Mouse (Mus musculus) liver, embryonic 12.5 days (tissue): ENCODE results near the gene Slc24a4. TPM values are rescaled to one million over a fixed set of nuclear protein-coding genes. Genes with fewer than 3 reads are reported as not detected.
A peak's percentile ranks its signal among the peaks of the same experiment; 100 is the strongest.

Experiments used
- ATAC-seq: fragments of 200-750 bp; cut with Nextera tagmentation; 2 replicates; pipeline ENCODE4 v1.8.0; 2017; ENCODE audit warnings: moderate number of reproducible peaks, mild to moderate bottlenecking, moderate library complexity
- H3K27ac ChIP-seq: fragments of 300-500 bp; sonication (generic); 2 replicates; pipeline ENCODE4 v1.5.1; 2016; ENCODE audit warnings: mild to moderate bottlenecking
- H3K27me3 ChIP-seq: fragments of 300-500 bp; sonication (generic); replicated peaks from 2 replicates; pipeline ENCODE4 v1.6.1; 2016; ENCODE audit warnings: mild to moderate bottlenecking, moderate library complexity
- H3K36me3 ChIP-seq: fragments of 300-500 bp; sonication (generic); 2 replicates; pipeline ENCODE4 v1.6.1; 2016; ENCODE audit warnings: mild to moderate bottlenecking, moderate library complexity
- H3K4me1 ChIP-seq: fragments of 300-500 bp; sonication (generic); 2 replicates; pipeline ENCODE4 v1.6.1; 2016
- H3K4me2 ChIP-seq: fragments of 300-500 bp; sonication (generic); 2 replicates; pipeline ENCODE4 v1.6.1; 2016; ENCODE audit warnings: mild to moderate bottlenecking, moderate library complexity
- H3K4me3 ChIP-seq: fragments of 300-500 bp; sonication (generic); 2 replicates; pipeline ENCODE4 v1.5.1; 2016; ENCODE audit warnings: mild to moderate bottlenecking, moderate library complexity
- H3K9ac ChIP-seq: fragments of 300-500 bp; sonication (generic); 2 replicates; pipeline ENCODE4 v1.6.1; 2016; ENCODE audit warnings: mild to moderate bottlenecking, moderate library complexity
- H3K9me3 ChIP-seq: fragments of 300-500 bp; sonication (generic); replicated peaks from 2 replicates; pipeline ENCODE4 v1.6.1; 2016; ENCODE audit warnings: mild to moderate bottlenecking, moderate library complexity
- WGBS: fragments of 180-500 bp; shearing (Covaris S2); methylation state at CpG from one replicate; pipeline ENCODE4 v1.1.7; 2016; ENCODE audit not compliant: insufficient replicate concordance; 5-methylcytosine and 5-hydroxymethylcytosine counted together
- polyA plus RNA-seq: library from polyadenylated mRNA; unstranded; fragments of >200 nt; fragmentation: Nextera tagmentation; extraction: Ambion mirVana; gene quantifications from 2 replicates; pipeline ENCODE4 v1.2.1, GENCODE M21; 2016

Gene Slc24a4
- polyA plus RNA-seq, 1 experiment from 2014 or later = not detected

DNA sequence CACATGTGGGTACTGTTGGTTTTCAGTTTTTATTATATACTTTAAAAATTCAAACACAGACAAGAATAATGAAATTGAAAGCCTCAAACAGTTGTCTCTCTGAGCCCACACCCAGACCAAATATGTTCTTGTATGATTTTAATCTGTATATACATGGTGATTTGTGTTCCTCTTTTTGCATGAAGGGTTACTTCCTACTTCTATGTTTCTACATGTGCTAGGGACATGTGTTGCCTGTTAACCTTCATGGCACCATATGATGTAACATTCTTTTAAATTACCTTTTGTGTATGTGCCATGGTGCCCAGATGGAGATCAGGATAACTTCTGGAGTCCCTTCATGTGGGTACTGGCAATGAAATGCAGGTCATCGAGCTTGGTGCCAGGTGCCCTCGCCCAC lies 162.1 kb downstream of the Slc24a4 start:
- WGBS = 69% methylated on average over 2 of the region's 2 CpGs
- Histone ChIP-seq H3K27ac (no peak overlapping the region), H3K9me3 (no peaks in the 10 kb centered on the region), H3K9ac (no peak overlapping the region), H3K4me1 (peaks cover 78% of the 10 kb centered on the region), H3K4me3 (no peak overlapping the region), H3K36me3 (peaks cover 8% of the 10 kb centered on the region), H3K4me2 (no peak overlapping the region), H3K27me3 (no peaks in the 10 kb centered on the region)
- no peak for ATAC-seq

- H3K4me3 ChIP-seq = no peak overlapping the region
- H3K27me3 ChIP-seq = no peaks in the 10 kb centered on the region
- ATAC-seq = no peak
- H3K4me2 ChIP-seq = no peak overlapping the region
- H3K9ac ChIP-seq = no peak overlapping the region
- no peaks in the 10 kb centered on the region for H3K9me3 ChIP-seq
- 30% methylated on average over 6 of the region's 6 CpGs for WGBS
- H3K36me3 ChIP-seq = peaks cover 8% of the 10 kb centered on the region
- peaks cover 78% of the 10 kb centered on the region for H3K4me1 ChIP-seq
- peak overlapping the region; percentile 33; the same call in 1 of the 2 replicates for H3K27ac ChIP-seq
These were observed 163.2 kb downstream of the Slc24a4 start for GRCm38 (mm10) chr12:102291686-102292085.

- Histone ChIP-seq H3K27ac (no peak overlapping the region), H3K36me3 (peaks cover 8% of the 10 kb centered on the region)
These were observed 164.1 kb downstream of the Slc24a4 start for GRCm38 (mm10) chr12:102292501-102293215.

GRCm38 (mm10) chr12:102294634-102295033 lies 166.1 kb downstream of the Slc24a4 start:
- Histone ChIP-seq H3K4me3 (no peak overlapping the region), H3K9me3 (no peaks in the 10 kb centered on the region), H3K9ac (no peak overlapping the region), H3K4me1 (peaks cover 76% of the 10 kb centered on the region), H3K36me3 (peaks cover 8% of the 10 kb centered on the region), H3K27me3 (no peaks in the 10 kb centered on the region), H3K27ac (no peak overlapping the region), H3K4me2 (no peak overlapping the region)
- WGBS = 70% methylated on average over 5 of the region's 5 CpGs
- no peak for ATAC-seq

More at GRCm38 (mm10) chr12:102292501-102293215, 164.1 kb downstream of the Slc24a4 start:
- 61% methylated on average over 7 of the region's 7 CpGs for WGBS
- H3K9me3 ChIP-seq = no peaks in the 10 kb centered on the region
- H3K27me3 ChIP-seq = no peaks in the 10 kb centered on the region
- H3K4me1 ChIP-seq = peaks cover 75% of the 10 kb centered on the region
- ATAC-seq = no peak
- no peak overlapping the region for H3K9ac ChIP-seq
- H3K4me2 ChIP-seq = no peak overlapping the region
- no peak overlapping the region for H3K4me3 ChIP-seq

- ATAC-seq = no peak
- Histone ChIP-seq H3K36me3 (peaks cover 5% of the 10 kb centered on the region), H3K4me2 (no peak overlapping the region), H3K27ac (no peak overlapping the region), H3K9ac (no peak overlapping the region), H3K4me3 (no peak overlapping the region), H3K27me3 (no peaks in the 10 kb centered on the region), H3K4me1 (peaks cover 75% of the 10 kb centered on the region), H3K9me3 (no peaks in the 10 kb centered on the region)
- 40% methylated on average over 7 of the region's 7 CpGs for WGBS
These were observed 166.7 kb downstream of the Slc24a4 start for GRCm38 (mm10) chr12:102295230-102295629.

- peaks cover 3% of the 10 kb centered on the region; the same call in 1 of the 2 replicates for H3K36me3 ChIP-seq
- ATAC-seq = no peak
- H3K4me1 ChIP-seq = peaks cover 75% of the 10 kb centered on the region
- H3K4me3 ChIP-seq = no peak overlapping the region
- 71% methylated on average over 8 of the region's 8 CpGs for WGBS
- no peak overlapping the region for H3K27ac ChIP-seq
- H3K9ac ChIP-seq = no peak overlapping the region
- H3K9me3 ChIP-seq = no peaks in the 10 kb centered on the region
- H3K27me3 ChIP-seq = no peaks in the 10 kb centered on the region
- no peak overlapping the region for H3K4me2 ChIP-seq
These were observed 167.1 kb downstream of the Slc24a4 start for GRCm38 (mm10) chr12:102295662-102296061.

GRCm38 (mm10) chr12:102296361-102296760 lies 167.8 kb downstream of the Slc24a4 start:
- Histone ChIP-seq H3K36me3 (peaks cover 3% of the 10 kb centered on the region; the same call in 1 of the 2 replicates), H3K9ac (no peak overlapping the region), H3K4me1 (peaks cover 70% of the 10 kb centered on the region), H3K27ac (no peak overlapping the region), H3K4me2 (no peak overlapping the region), H3K4me3 (no peak overlapping the region), H3K9me3 (no peaks in the 10 kb centered on the region), H3K27me3 (no peaks in the 10 kb centered on the region)
- WGBS = 86% methylated on average over 1 of the region's 1 CpGs
- ATAC-seq = no peak

DNA sequence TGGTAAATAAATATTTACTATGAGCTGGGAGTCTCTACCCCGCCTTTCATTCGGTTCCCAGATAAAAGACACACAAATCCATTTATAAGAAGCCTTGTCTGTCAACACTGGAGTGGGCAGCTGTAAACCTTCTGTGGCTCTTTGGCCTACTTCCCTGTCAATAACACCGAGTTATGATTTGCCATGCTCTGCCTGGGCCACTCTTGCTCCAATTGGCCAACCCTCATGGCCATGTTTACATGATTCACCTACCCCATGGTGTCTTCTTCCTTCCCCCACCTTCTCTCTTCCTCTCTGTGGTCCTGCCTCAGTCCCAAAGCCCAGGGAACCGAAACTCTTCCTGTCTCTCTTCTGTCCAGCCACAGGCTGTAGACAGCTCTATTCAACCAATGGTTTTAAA lies 168.4 kb downstream of the Slc24a4 start:
- 65% methylated on average over 4 of the region's 4 CpGs for WGBS
- ATAC-seq = no peak
- peaks cover 67% of the 10 kb centered on the region for H3K4me1 ChIP-seq

DNA sequence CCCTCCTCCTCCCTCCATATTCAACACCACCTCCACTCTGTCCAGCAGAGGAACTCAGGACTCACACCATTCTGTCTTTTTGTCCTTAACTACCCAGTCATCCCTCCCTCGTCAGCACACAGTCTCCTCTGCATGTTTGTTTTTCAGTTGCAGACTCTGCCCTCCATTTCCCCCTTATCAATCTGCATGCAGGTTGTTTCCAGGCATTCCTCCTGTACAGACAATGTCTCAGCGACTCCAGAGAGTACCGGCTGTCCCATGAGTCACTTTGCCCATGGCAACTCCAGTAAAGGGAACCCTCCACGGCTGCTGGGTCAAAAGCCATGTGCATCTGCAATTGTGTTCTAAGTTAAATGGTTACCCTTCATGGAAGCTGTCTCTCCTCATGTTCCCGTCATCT lies 170.7 kb downstream of the Slc24a4 start:
- no peak overlapping the region for H3K9ac ChIP-seq
- no peaks in the 10 kb centered on the region for H3K27me3 ChIP-seq
- H3K4me1 ChIP-seq = peaks cover 71% of the 10 kb centered on the region
- H3K4me3 ChIP-seq = no peak overlapping the region
- H3K9me3 ChIP-seq = no peaks in the 10 kb centered on the region
- no peak for ATAC-seq
- no peak overlapping the region for H3K4me2 ChIP-seq
- H3K27ac ChIP-seq = no peak overlapping the region
- peaks cover 3% of the 10 kb centered on the region; the same call in 1 of the 2 replicates for H3K36me3 ChIP-seq
- 28% methylated on average over 5 of the region's 5 CpGs for WGBS

More for the DNA sequence above, 168.4 kb downstream of the Slc24a4 start:
- no peak overlapping the region for H3K9ac ChIP-seq
- H3K4me3 ChIP-seq = no peak overlapping the region
- no peak overlapping the region for H3K4me2 ChIP-seq
- H3K36me3 ChIP-seq = peaks cover 3% of the 10 kb centered on the region; the same call in 1 of the 2 replicates
- H3K9me3 ChIP-seq = no peaks in the 10 kb centered on the region
- no peaks in the 10 kb centered on the region for H3K27me3 ChIP-seq
- no peak overlapping the region for H3K27ac ChIP-seq

GRCm38 (mm10) chr12:102301585-102301984 lies 173.1 kb downstream of the Slc24a4 start:
- Histone ChIP-seq H3K4me1 (peaks cover 73% of the 10 kb centered on the region), H3K9ac (no peak overlapping the region), H3K4me2 (no peak overlapping the region), H3K4me3 (no peak overlapping the region), H3K36me3 (no peaks in the 10 kb centered on the region), H3K27ac (0 out of 2 replicates have a peak overlapping the region, but pooled peaks have one; percentile 5), H3K27me3 (no peaks in the 10 kb centered on the region), H3K9me3 (no peaks in the 10 kb centered on the region)
- no peak for ATAC-seq
- WGBS = 27% methylated on average over 1 of the region's 1 CpGs

DNA sequence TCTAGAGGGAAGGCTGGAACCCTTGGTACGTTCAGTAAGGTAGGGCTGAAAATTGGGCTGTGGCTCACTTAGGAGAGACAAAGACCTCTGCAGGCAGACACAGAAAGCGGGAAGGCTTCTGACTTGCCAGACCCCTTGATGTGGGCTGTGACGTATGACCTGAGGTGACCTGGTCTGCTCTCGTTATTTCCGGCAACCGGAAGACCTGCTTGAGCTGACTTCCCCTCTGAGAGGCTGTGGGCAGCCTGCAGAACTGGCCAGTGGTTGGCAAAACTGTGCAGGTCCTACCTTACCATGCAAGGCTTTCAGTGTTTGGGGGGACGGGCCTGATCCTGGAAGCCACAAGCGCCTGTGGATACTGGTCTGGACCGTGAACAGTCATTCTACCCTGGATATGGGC lies 173.8 kb downstream of the Slc24a4 start:
- H3K4me1 ChIP-seq = peaks cover 70% of the 10 kb centered on the region
- peak overlapping the region; percentile 20; the same call in 1 of the 2 replicates for H3K27ac ChIP-seq
- H3K4me3 ChIP-seq = no peak overlapping the region
- ATAC-seq = no peak
- H3K27me3 ChIP-seq = no peaks in the 10 kb centered on the region
- no peak overlapping the region for H3K9ac ChIP-seq
- no peaks in the 10 kb centered on the region for H3K36me3 ChIP-seq
- 48% methylated on average over 9 of the region's 9 CpGs for WGBS
- H3K9me3 ChIP-seq = no peaks in the 10 kb centered on the region
- H3K4me2 ChIP-seq = no peak overlapping the region

GRCm38 (mm10) chr12:102302831-102303351 lies 174.4 kb downstream of the Slc24a4 start:
- WGBS = 60% methylated on average over 4 of the region's 4 CpGs
- Histone ChIP-seq H3K9me3 (no peaks in the 10 kb centered on the region), H3K36me3 (no peaks in the 10 kb centered on the region), H3K4me2 (no peak overlapping the region), H3K4me1 (peaks cover 69% of the 10 kb centered on the region), H3K4me3 (no peak overlapping the region), H3K27ac (peak overlapping the region; percentile 20; the same call in 1 of the 2 replicates), H3K9ac (no peak overlapping the region), H3K27me3 (no peaks in the 10 kb centered on the region)
- ATAC-seq = no peak
